Mouse (Mus musculus): ENCODE data around the gene Dpt. TPM values are rescaled to one million over a fixed set of nuclear protein-coding genes. Genes with fewer than 3 reads are reported as not detected.
"Not testable (repeated sequence)": the region's sequence is repeated elsewhere in the genome, so short reads cannot be mapped to it uniquely, and the experiment has no call there.

Dpt gene
- polyA plus RNA-seq, 1 experiment from 2014 or later, result 8.3 TPM

DNA sequence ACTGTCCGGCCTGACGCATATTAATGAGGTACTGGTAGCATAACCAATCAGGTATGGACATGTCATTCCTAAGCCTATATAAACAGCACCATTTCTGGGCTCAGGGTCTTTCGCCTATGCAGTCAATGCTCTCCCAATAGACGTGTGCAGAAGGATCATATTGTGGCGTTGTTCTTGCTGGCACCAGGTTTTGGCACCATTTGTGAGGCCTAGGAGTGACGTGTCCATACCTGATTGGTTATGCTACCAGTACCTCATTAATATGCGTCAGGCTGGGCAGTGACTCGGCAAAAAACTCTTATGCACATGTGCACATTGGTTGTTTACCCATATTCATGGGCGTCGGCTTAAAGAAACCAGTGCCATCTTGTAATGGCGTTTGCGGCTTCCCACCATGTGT lies 6.1 kb upstream of the Dpt start:
- not testable (repeated sequence) for H3K9ac ChIP-seq; H3K27me3 ChIP-seq; H3K4me3 ChIP-seq; ATAC-seq (ENCODE audit: insufficient number of reproducible peaks, insufficient read depth, low FRiP score, low TSS enrichment, low read depth); H3K4me2 ChIP-seq; H3K36me3 ChIP-seq; H3K9me3 ChIP-seq; H3K4me1 ChIP-seq; H3K27ac ChIP-seq
- WGBS, result 94% methylated on average over 12 of the region's 12 CpGs

DNA sequence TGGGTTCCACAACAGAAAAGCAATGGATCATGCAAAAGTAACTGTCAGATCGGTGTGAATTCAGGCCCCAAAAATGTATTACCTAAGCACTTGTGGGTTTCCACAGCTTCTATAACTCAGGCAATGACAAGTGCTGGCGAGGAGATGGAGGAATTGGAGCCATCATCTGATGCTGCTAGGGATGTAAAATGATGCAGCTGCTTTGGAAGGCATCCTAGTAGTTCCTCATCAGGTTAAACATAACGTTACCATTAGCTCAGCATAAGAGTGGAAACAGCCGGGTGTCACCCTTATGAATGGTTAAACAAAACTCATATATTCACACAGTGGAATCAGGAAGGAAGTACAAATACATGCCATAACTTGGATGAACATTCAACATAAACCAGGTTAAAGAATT lies 3.4 kb upstream of the Dpt start:
- no peaks in the 10 kb centered on the region for H3K27me3 ChIP-seq
- H3K9me3 ChIP-seq, result no peaks in the 10 kb centered on the region
- peaks cover 14% of the 10 kb centered on the region for H3K4me1 ChIP-seq
- no peaks in the 10 kb centered on the region for H3K36me3 ChIP-seq
- 80% methylated on average over 4 of the region's 4 CpGs for WGBS
- no peak overlapping the region for H3K4me2 ChIP-seq
- no peak overlapping the region for H3K4me3 ChIP-seq
- no peak for ATAC-seq (ENCODE audit: insufficient number of reproducible peaks, insufficient read depth, low FRiP score, low TSS enrichment, low read depth)
- no peak overlapping the region for H3K9ac ChIP-seq
- no peak overlapping the region for H3K27ac ChIP-seq

DNA sequence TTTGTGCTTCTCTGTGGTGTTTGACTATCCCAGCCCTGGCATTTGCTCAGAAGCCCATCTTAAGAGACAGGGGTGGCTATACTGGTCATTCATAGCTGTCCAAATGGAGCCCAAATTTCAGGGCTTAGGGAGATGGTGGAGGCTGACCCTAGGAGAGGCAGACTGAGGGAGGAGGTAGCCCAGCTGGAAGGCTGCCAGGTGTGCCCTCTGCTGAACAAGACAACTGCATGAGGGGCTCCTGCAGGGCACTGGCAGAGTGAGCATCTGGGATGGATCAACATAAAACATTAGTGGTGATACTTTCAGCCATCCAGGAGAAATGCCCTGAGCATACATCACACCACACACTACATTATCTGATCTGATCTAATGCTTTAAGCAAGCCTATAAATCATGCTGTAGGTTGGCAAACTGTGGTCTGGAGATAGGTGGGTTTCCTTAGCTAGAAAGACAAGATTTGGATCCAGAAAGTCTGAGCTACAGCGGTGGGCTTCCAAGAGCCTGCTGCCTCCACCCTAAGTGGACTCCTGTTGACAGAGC lies 1.4 kb downstream of the Dpt start:
- no peak for ATAC-seq (ENCODE audit: insufficient number of reproducible peaks, insufficient read depth, low FRiP score, low TSS enrichment, low read depth)
- Histone ChIP-seq H3K4me2 (no peak overlapping the region), H3K4me3 (no peak overlapping the region), H3K27me3 (no peaks in the 10 kb centered on the region), H3K9me3 (no peaks in the 10 kb centered on the region), H3K36me3 (no peaks in the 10 kb centered on the region), H3K9ac (no peak overlapping the region), H3K4me1 (peaks cover 26% of the 10 kb centered on the region), H3K27ac (no peak overlapping the region)
- WGBS, result 96% methylated on average over 1 of the region's 1 CpGs

DNA sequence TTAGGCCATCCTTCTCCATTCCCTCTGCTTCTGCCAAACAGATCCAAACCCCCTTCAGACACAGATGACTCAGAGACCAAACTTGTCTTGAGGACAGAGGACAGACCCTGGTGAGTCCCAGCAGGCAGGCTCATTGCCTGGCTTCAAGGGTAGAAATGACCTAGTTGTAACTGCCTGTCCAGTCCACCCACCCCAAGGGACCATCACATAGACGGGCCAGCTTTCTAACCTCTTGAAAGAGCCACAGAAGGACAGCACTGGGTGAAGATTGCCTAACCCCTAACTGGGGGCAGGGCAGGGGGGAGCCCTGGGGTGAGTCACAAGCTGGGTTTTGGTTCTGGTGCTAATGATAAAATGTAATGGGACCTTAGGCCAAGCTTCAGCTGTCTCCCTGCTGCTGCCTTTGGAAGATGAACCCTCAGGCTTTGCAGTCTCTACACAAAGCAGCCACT lies 2.1 kb downstream of the Dpt start:
- Histone ChIP-seq H3K27me3 (no peaks in the 10 kb centered on the region), H3K27ac (no peak overlapping the region; the same call in 1 of the 2 replicates), H3K4me2 (no peak overlapping the region), H3K9me3 (no peaks in the 10 kb centered on the region), H3K36me3 (no peaks in the 10 kb centered on the region), H3K9ac (no peak overlapping the region), H3K4me1 (peaks cover 26% of the 10 kb centered on the region), H3K4me3 (no peak overlapping the region)
- ATAC-seq (ENCODE audit: insufficient number of reproducible peaks, insufficient read depth, low FRiP score, low TSS enrichment, low read depth), result no peak
- WGBS, result 39% methylated on average over 1 of the region's 1 CpGs

DNA sequence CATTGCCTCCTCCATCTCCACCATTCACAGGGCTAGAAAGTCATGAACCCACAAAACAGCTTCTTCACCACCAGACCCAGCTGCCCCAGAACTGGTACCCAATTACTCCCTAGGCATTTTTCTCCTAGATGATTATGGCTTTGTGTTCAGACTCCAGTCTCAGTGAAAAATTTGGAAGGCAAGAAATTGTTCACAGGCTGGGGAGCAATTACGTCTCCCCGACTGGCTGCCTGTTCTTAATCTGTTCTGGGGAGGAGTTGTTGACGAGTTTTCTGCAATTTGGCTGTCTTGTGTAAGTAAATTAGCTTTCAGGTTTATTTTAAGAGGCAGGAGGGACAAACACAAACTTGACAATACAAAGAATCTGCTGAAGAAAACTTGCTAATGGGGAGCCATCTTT lies 2.7 kb downstream of the Dpt start:
- H3K27me3 ChIP-seq, result no peaks in the 10 kb centered on the region
- no peak for ATAC-seq (ENCODE audit: insufficient number of reproducible peaks, insufficient read depth, low FRiP score, low TSS enrichment, low read depth)
- H3K9me3 ChIP-seq, result no peaks in the 10 kb centered on the region
- H3K27ac ChIP-seq, result no peak overlapping the region
- 41% methylated on average over 3 of the region's 3 CpGs for WGBS
- peaks cover 26% of the 10 kb centered on the region for H3K4me1 ChIP-seq
- H3K9ac ChIP-seq, result no peak overlapping the region
- no peaks in the 10 kb centered on the region for H3K36me3 ChIP-seq
- H3K4me3 ChIP-seq, result no peak overlapping the region
- H3K4me2 ChIP-seq, result no peak overlapping the region

DNA sequence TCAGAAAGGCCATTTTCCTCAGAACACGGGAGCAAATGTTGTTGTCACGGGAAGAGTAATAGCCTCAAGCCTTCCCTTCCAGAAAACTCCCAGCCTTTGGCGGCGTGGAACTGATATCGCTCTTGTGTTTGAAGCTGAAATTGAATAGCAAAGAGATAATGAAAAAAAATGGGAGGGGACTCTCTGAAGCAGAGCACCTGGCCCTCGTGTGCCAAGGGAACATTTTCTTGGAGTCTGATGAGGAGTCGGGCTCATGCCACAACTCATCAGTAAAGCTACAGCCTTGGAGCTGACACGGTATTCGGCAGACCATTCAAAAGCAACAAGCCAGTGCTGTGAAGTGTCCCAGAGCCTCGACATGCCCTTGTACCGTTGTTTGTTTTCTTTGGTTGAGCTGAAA lies 7.8 kb downstream of the Dpt start:
- no peak overlapping the region for H3K4me3 ChIP-seq
- H3K4me1 ChIP-seq, result peaks cover under 1% of the 10 kb centered on the region; the same call in 1 of the 2 replicates
- no peak for ATAC-seq (ENCODE audit: insufficient number of reproducible peaks, insufficient read depth, low FRiP score, low TSS enrichment, low read depth)
- WGBS, result 84% methylated on average over 11 of the region's 11 CpGs
- H3K27ac ChIP-seq, result no peak overlapping the region
- no peak overlapping the region for H3K4me2 ChIP-seq
- no peaks in the 10 kb centered on the region for H3K36me3 ChIP-seq
- no peak overlapping the region for H3K9ac ChIP-seq
- H3K27me3 ChIP-seq, result no peaks in the 10 kb centered on the region
- H3K9me3 ChIP-seq, result no peaks in the 10 kb centered on the region

DNA sequence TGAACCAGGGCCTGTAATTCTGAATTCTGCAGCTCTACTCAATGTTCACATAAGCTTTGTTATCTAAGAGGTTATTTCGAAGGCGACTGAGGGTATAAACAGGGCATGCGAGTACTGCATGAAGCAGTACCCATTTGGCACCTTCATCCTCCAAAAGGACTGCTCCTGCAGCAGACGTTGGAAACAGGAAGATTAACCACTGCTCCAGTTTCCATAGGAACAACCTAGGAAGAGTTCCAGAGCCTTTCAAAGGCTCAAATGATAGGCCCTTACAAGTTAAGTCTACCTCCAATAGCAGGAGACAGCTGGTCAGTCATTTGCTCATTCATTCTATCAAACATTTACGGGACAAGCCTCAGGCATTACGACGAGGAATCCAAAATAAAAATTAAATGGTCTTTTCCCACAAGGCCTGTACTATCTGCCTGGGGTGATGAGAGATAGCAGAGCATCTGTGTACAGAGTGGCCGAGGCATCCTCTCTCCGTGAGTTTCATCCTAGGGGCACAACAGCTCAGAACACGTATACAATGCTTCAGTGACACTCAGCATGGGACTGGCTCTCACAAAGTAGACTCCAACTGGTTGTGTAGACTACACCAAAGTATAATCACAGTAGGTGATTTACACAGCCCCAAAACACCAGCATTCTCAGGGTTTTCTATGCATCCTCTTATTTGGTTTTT lies 8.4 kb downstream of the Dpt start:
- no peak overlapping the region for H3K9ac ChIP-seq
- H3K27me3 ChIP-seq, result no peaks in the 10 kb centered on the region
- H3K36me3 ChIP-seq, result no peaks in the 10 kb centered on the region
- H3K4me1 ChIP-seq, result no peaks in the 10 kb centered on the region
- H3K27ac ChIP-seq, result no peak overlapping the region
- no peaks in the 10 kb centered on the region for H3K9me3 ChIP-seq
- no peak for ATAC-seq (ENCODE audit: insufficient number of reproducible peaks, insufficient read depth, low FRiP score, low TSS enrichment, low read depth)
- no peak overlapping the region for H3K4me2 ChIP-seq
- no peak overlapping the region for H3K4me3 ChIP-seq
- 81% methylated on average over 10 of the region's 10 CpGs for WGBS

DNA sequence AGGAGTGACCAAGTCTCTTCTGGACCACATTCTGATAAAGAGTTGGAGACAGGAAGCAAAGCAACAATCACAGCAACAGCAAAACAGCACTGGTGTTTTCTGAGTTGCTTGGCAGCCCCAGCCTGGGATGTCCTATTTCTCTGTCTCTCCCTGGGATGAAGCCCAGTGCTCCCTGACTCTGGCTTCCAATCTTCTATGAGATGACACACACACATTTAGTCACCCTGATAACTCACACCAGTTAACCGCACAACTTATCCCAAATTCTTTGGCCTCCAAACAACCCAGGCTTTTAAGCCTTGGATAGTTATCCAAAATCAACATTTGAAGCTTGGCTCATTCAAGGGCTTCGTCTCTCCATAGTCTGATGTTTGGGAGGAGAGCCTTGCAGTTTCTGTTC lies 12.9 kb downstream of the Dpt start:
- ATAC-seq (ENCODE audit: insufficient number of reproducible peaks, insufficient read depth, low FRiP score, low TSS enrichment, low read depth), result no peak
- no peak overlapping the region for H3K9ac ChIP-seq
- H3K27ac ChIP-seq, result no peak overlapping the region
- H3K9me3 ChIP-seq, result no peaks in the 10 kb centered on the region
- WGBS, result 87% methylated on average over 2 of the region's 2 CpGs
- H3K4me3 ChIP-seq, result no peak overlapping the region
- no peaks in the 10 kb centered on the region for H3K36me3 ChIP-seq
- H3K4me2 ChIP-seq, result no peak overlapping the region
- H3K4me1 ChIP-seq, result no peaks in the 10 kb centered on the region
- H3K27me3 ChIP-seq, result no peaks in the 10 kb centered on the region

DNA sequence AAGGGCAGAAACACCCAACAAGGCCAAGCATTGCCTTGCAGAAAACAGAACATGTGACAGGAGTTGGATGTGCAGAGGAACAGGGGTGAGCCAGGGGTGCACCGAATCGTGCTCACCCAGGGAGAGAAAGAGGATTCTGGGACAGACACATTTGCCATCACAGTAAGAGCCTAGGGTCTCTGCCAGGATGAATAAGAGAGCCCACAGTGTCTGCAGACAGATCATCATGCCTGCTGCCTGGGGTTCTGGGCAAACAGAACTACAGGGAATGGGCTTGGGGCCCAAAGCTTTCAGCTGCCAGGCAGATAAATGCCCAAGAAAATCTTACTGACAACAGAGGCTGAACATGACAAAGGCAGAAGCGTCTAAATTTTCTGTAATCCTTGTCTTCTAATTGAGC lies 14.9 kb downstream of the Dpt start:
- WGBS, result 95% methylated on average over 3 of the region's 3 CpGs
- Histone ChIP-seq H3K9ac (no peak overlapping the region), H3K4me3 (no peak overlapping the region), H3K27ac (no peak overlapping the region), H3K36me3 (no peaks in the 10 kb centered on the region), H3K27me3 (no peaks in the 10 kb centered on the region), H3K9me3 (no peaks in the 10 kb centered on the region), H3K4me1 (no peaks in the 10 kb centered on the region), H3K4me2 (no peak overlapping the region)
- no peak for ATAC-seq (ENCODE audit: insufficient number of reproducible peaks, insufficient read depth, low FRiP score, low TSS enrichment, low read depth)

DNA sequence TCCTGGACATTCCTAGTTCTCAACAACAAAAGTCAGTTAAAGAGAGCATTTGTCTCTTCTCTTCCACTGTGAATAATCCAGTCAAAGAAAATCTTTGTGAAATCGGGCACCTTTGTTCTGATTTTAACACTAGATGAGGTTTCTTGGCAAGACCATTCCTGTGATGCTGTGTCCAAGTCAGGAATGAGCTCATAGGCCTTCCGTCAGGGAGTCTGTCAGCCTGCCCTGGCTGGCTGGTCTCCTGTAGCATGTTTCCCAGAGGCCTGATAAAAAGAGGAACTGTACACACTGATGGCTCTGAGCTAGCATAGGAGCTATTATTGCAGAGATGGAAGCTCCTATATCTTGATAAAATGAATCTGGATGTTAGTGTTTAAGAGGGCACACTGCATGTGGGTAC lies 17.8 kb downstream of the Dpt start:
- Histone ChIP-seq H3K4me1 (no peaks in the 10 kb centered on the region), H3K9me3 (no peaks in the 10 kb centered on the region), H3K27ac (no peak overlapping the region), H3K4me3 (no peak overlapping the region), H3K36me3 (no peaks in the 10 kb centered on the region), H3K27me3 (no peaks in the 10 kb centered on the region), H3K4me2 (no peak overlapping the region), H3K9ac (no peak overlapping the region)
- 71% methylated on average over 2 of the region's 2 CpGs for WGBS
- no peak for ATAC-seq (ENCODE audit: insufficient number of reproducible peaks, insufficient read depth, low FRiP score, low TSS enrichment, low read depth)

DNA sequence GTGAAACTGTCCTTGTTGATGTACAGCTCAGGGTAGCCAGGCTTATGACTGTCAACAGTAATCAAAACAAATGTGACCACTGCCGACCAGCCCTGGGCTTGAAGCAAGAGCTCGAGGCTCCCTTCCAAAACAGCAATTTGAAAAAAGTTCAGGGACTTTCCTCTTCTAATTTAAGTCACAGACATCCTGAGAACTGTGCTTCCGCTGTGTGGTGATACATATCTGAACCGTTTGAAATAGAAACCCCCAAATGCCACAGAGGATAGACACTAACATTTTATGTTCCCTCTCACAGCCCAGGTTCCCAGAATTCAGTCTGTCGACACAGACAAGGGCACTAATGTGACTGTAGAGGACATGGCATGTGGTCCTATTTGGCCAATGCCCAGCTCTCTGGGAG lies 18.9 kb downstream of the Dpt start:
- Histone ChIP-seq H3K27ac (no peak overlapping the region), H3K36me3 (no peaks in the 10 kb centered on the region), H3K4me1 (no peaks in the 10 kb centered on the region), H3K4me3 (no peak overlapping the region), H3K27me3 (no peaks in the 10 kb centered on the region), H3K4me2 (no peak overlapping the region), H3K9me3 (no peaks in the 10 kb centered on the region), H3K9ac (no peak overlapping the region)
- whole genome bisulfite sequencing, result 65% methylated on average over 5 of the region's 5 CpGs
- ATAC-seq (ENCODE audit: insufficient number of reproducible peaks, insufficient read depth, low FRiP score, low TSS enrichment, low read depth), result no peak

DNA sequence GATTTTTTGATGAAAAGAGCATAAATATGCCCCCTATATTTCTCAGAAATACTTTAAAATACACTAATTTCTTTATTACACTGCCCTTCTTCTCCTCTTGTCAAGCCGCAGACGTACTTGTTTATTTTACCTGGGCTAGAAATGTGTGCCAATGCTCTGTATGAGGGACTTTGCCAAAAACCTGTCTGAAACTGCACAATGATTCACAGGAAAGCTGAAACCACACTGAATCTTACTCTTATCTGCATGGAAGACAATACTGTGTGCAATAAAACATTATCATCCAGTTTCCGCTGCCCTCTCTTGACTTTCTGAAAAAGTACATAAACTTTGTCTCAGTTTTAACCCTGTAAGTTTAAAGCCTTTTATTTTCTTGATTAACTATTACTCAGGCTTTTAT lies 20.9 kb downstream of the Dpt start:
- no peak for ATAC-seq (ENCODE audit: insufficient number of reproducible peaks, insufficient read depth, low FRiP score, low TSS enrichment, low read depth)
- Histone ChIP-seq H3K27ac (no peak overlapping the region), H3K9ac (no peak overlapping the region), H3K36me3 (no peaks in the 10 kb centered on the region), H3K4me3 (no peak overlapping the region), H3K27me3 (no peaks in the 10 kb centered on the region), H3K9me3 (no peaks in the 10 kb centered on the region), H3K4me2 (no peak overlapping the region), H3K4me1 (no peaks in the 10 kb centered on the region)
- WGBS, result 88% methylated on average over 3 of the region's 3 CpGs

Measured in embryonic facial prominence, embryonic 13.5 days (tissue).